Mouse (Mus musculus): Measurements from ENCODE around the gene Ifitm2.

DNA sequence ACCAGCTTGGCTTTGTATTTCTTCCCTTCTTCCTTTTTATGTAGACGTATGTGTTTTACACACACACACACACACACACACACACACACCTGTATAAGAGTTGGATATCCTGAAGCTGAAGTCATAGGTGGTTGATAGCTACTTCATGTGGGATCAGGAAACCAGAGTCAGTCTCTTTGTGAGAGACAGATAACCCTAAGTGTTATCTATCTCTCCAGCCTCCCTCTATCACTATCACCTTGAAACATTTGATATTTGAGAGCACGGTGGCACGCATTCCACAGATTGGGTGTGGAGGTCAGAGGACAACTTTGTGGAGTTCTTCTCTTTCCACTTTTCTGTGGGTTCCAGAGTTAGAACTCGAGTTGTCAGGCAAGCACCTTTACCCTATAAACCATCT lies 35.9 kb downstream of the Ifitm2 start:
- no peak for TF ChIP-seq ELF1 (IDR thresholded peaks at IDR 0.05; ENCODE audit: low read depth, low read length)
- TF ChIP-seq CTCF (IDR thresholded peaks at IDR 0.05 in 2 of 3, conservative IDR thresholded peaks at IDR 0.05 in 1 of 3; ENCODE audit: control insufficient read depth in 1 of 3, insufficient read depth in 1 of 3, low read depth in 2 of 3, low read length in 3 of 3, poor library complexity in 1 of 3, severe bottlenecking in 1 of 3): no peak
- TF ChIP-seq EP300 (IDR thresholded peaks at IDR 0.05; ENCODE audit: low read depth in 1 of 2, low read length in 2 of 2): peak in 1 of 2 experiments; percentile 11; a peak in 1 of 4 replicates
- TF ChIP-seq MAX (IDR thresholded peaks at IDR 0.05; ENCODE audit: low read length): no peak
- TF ChIP-seq ZNF384 (IDR thresholded peaks at IDR 0.05; ENCODE audit: low read depth, low read length): no peak
- TF ChIP-seq MAFK (IDR thresholded peaks at IDR 0.05; ENCODE audit: borderline replicate concordance, low read depth, low read length): no peak
- no peak for TF ChIP-seq ZC3H11A (IDR thresholded peaks at IDR 0.05; ENCODE audit: low read depth, low read length)
- TF ChIP-seq CHD2 (IDR thresholded peaks at IDR 0.05; ENCODE audit: low read length): no peak
- no peak for TF ChIP-seq SMC3 (IDR thresholded peaks at IDR 0.05; ENCODE audit: low read depth, low read length)
- TF ChIP-seq MAZ (IDR thresholded peaks at IDR 0.05; ENCODE audit: low read depth, low read length): no peak
- TF ChIP-seq POLR2AphosphoS5 (IDR thresholded peaks at IDR 0.05; ENCODE audit: borderline replicate concordance, low read depth, low read length): no peak
